Mouse (Mus musculus) hematopoietic stem cell, adult 5-6 weeks (primary cell): ENCODE measurements around the gene Zfp383. TPM values are rescaled to one million over a fixed set of nuclear protein-coding genes. Genes with fewer than 3 reads are reported as not detected.

ENCODE experiments used
- ATAC-seq, 2 experiments: fragments of 125-278 bp in 1 of 2; replicated peaks in 1 of 2; 2 replicates each; pipeline ENCODE4 v1.8.0; 2016 to 2017; ENCODE audit warnings: inconsistent platforms in 2 of 2, mild to moderate bottlenecking in 2 of 2, moderate number of reproducible peaks in 2 of 2, low read depth in 1 of 2, moderate TSS enrichment in 1 of 2; ENCODE audit not compliant: low FRiP score in 2 of 2, poor library complexity in 2 of 2, severe bottlenecking in 2 of 2, insufficient read depth in 1 of 2, low TSS enrichment in 1 of 2
- total RNA-seq: library from RNA; stranded (forward); fragments of 172-1452, 232-1000 nt; gene quantifications from 2 replicates; pipeline ENCODE4 v1.2.3, GENCODE M21; 2017

The Zfp383 gene
- total RNA-seq, 1 experiment from 2014 or later: 4.5 TPM

DNA sequence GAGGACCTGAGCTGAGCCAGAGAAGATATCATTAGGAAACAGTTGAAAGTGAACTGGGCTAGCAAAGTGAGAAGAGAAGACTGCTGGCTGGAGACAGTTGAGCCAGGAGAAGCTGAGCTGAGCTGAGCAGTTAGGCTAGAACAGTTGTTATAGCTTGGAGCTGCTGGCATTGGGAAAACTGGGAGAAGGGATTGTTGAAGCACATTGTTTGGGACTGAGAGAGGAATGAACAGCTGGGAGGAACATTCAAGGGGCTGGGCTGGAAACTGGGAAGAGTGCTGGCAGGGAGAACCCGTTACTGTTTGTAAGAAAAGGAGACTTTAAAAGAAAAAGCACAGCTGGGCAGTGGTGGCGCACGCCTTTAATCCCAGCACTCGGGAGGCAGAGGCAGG lies 10.0 kb downstream of the Zfp383 start:
- ATAC-seq: no peak

DNA sequence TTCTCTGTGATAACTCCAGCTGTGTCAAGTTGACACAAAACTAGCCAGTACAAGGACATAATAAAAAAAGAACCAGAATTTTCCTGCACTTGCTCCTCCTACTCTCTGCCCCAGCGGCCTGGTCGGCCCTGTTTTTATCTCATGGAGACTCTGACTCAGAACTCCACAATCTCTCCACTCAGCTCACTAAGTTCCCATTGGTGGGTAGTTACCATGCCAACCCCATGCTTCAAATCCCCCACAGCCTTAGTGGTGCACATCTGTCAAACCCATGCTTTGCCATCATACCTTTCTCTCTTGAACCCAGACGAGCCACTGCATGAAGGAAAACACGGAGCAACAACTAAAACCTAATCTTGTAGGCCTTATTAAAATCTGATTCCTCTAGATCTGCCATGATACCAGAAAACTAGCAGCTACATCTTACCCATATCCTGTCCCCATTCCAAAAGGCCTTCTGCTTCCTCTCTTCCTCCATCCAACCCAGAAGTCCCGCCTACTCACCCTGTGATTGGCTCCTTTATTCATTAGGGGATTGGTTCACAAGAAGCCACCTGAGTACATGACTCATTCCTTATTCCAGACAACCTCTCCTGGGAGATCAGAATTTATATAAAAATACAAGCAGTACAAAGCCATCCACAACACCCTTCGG lies 13.5 kb downstream of the Zfp383 start:
- no peak for ATAC-seq

DNA sequence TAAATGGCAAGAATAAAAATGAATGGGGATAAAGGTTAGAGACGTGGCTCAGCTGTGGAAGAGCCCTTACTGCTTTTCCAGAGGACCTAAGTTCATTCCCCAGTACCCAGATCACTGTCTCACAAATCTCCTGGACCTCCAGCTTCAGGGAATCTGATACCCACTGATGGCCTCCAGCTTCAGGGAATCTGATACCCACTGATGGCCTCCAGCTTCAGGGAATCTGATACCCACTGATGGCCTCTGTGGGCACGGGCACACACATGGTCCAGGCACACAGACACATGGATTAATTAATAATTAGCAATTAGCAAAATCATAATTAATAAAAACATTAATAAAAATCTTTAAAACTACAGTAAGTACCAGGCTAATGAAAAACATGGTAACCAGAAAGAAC lies 14.8 kb downstream of the Zfp383 start:
- ATAC-seq: no peak

DNA sequence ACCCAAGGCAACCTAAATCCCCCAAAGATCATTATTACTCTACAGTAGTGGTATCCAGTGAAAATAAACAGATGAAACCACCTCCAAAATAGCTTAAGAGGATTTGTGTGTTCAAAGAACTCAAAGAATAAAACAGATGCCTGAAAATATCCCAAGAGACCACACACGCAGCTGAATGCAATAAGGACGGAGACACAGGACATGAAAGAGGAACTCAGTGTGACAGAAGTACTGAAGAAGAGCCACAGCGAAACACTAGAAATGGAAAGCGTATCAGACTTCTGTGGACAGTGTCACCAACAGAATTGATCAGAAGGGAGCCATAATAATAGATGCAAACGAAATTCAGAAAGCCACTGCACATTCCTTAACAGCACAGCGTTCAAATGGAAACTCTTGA lies 30.8 kb downstream of the Zfp383 start:
- no peak for ATAC-seq

DNA sequence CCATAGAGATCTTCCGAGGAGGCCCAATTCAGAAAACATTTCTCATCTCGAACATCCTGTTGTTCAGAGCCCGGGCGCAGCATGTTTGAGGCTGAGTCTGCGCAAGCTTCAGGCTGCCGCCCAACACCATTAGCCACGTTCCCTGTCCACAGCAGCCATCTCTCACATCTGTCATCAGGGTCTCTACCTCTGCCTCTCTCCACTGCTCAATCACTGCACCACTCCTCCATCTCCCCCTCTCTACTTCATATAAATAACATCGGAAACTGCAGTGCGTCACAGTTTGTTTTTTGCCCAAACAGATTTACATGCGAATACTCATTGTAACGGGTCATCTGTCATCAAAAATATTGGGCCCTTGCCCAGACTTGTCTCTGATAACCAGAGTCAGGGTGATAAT lies 33.0 kb downstream of the Zfp383 start:
- ATAC-seq: no peak

DNA sequence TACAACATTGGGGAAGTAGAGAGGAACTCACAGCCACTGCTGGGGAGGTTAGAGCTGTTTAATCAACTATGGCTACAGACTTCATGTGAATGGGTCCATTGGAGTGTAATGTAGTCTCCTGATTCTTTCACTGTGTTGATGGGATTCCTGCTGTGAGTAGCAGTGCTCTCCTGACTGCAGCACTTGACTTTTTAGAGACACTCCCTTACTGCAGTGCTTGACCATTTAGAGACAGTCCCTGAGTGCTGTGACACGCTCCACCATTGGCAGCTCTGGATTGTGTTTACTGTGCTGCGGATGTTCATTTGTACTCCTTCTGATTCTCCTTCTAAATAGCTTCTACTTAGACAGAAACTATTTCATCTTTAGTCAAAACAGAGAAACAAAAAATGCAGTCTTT lies 34.7 kb downstream of the Zfp383 start:
- no peak for ATAC-seq

DNA sequence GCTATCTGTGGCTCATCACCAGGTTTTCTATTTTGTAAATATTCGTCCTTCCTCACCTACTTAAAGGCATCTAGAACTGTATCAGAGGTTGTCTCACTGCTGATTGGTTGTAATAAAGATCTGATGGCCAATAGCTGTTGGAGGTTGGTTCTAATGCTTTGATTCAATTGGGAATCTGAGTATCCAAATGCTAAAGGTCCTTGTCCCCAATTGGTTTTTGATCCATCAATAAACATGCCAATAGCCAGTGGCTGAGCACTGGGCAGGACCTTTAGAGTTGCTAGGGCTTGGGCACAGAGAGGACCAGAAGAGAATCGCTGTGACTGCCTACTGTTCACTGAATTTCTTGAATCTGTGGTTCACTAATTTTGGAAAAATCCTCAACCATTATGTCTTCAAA lies 35.7 kb downstream of the Zfp383 start:
- ATAC-seq: no peak

DNA sequence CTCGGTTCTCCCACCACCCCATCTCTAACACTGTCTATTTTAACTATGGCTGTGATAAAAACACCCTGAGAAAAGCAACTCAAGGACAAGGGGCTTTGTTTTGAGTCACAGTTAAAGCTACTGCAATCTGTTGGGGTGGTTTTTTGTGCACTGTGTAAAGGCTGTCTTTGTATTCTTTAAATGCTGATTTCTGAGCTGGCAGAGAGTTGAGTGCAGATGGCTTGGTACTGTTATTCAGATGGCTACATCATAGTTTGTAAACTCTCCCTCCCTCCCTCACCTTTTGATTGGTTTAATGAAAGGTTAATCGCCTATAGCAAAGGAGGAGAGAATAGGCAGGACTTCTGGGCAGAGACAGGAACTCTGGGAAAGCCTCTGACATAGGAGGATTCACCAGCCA lies 36.2 kb downstream of the Zfp383 start:
- no peak for ATAC-seq

DNA sequence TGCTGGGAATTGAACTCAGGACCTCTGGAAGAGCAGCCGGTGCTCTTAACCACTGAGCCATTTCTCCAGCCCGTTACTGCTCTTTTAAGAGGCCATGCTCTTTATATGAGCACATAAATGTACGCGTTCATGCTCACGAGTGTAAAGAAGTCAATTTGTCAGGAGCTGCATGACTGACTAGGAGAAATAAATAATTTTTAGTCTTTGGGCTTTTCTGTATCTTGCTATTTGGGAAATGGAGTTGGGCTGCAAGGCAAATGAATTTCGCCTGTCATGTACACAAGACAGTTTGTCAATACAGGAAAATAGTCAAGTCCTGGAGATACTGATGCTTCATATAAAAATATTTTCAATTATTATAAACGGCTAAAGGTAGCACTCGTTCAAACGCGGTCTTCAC lies 45.1 kb downstream of the Zfp383 start:
- no peak for ATAC-seq

DNA sequence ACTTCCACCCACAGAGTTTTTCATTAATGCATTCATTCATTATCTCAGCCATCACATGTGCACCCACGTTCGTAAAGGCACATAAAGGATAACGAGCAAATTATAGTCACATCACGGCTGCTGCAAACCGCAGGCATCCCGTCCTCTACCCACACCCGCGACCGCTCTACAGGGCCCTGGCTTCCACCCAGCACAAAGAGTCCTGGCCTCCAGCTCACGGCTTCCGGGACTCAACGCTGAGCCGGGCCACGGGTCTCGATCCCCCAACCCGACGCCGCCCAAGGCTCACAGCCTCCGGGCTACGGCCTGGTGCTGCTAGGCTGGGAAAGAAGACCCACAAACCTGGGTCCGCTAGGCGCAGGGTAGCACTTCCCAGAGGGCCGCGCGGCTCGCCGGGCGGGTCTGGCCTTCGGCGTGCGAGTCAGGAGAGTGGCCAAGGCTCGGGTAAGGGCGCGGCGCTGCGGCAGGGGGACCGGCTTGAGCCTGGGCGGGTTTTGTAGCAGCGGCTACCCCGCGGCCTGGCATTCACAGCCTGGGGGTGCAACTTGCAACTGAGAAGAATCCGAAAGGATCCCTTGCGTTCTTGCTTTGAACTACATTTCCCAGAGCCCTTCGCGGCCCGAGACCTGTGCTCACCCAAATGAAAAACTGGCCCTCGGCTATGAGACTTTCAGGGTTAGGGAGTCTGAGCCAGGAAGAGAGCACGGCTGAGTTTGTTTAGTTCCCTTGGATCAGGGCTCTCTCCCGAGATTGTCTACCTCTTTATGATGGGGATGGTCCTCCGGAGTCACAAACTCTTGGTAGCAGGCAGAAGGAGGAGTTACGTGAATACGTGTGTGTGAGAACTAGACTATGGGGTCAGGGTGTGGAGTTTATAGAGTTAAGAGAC lies 45.7 kb downstream of the Zfp383 start, which contains the start of gene Zfp74:
TSS of gene Zfp74 (minus strand) at position 577 of the 889 bp plus-strand sequence.
- ATAC-seq: peak; percentile 84 to 86

DNA sequence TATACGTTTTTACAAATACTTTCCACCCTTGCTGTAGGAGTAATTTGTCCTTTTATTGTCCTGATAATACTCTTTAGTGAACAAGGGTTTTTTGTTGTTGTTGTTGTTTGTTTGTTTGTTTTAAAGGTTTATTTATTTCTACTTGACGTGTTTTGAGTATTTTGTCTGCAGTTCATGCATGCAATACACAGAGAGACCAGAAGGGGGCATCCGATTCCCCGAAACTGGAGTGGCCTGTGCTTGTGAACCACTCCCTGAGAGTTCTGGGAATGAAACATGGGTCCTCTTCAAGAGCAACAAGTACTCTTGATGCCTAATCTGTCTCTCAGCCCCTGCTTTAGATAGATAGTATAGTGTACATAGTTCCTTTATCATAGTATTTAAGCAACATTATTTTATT lies 46.7 kb downstream of the Zfp383 start:
- peak in 1 of 2 experiments; percentile 35; a peak in 2 of 4 replicates for ATAC-seq

DNA sequence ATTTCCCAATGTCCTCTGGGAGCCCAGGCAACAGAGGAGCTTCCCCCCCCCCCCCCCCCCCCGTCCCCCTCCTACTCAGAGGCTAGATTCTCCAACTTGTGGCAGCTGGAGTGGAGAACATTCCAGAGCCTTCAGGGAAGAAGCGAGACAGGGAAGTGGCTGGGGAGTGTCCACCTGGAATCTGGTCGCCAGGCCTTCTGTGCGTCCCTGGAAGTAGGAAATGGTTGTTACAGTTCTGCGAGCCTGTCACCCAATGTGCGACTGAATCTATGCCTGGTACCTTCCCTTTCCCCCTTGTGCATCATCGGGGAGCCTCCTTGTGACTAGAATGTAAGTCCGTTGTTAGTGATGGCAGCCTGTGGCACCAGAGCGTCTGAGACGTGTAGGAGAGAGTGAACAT lies 48.2 kb downstream of the Zfp383 start:
- ATAC-seq: no peak

DNA sequence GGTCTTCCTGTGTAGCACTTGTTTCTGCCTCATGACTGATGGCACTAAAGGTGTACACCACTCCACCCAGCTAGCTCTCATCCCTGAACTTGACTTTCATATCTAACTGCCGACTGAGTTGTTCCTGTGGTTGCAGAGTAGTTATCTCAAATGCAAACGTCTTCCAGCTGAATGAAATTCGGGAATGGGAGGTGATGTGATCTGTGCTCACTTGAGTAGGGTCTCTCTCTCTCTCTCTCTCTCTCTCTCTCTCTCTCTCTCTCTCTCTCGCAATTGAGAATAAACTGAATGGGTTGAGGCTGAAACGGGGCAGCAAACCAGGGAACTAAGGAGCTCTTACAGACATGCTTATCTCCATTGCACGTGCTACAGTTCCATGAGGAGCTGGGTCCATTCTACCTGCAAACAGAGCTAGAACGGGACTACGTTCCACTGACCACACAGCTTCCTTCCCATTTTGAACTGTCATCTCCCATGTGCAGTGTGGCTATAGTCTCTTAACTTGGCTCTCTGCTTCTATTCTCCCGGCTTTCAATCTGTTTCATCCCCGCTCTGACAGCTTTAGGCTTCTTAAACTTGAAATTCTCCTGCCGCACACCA lies 50.2 kb downstream of the Zfp383 start:
- no peak for ATAC-seq

DNA sequence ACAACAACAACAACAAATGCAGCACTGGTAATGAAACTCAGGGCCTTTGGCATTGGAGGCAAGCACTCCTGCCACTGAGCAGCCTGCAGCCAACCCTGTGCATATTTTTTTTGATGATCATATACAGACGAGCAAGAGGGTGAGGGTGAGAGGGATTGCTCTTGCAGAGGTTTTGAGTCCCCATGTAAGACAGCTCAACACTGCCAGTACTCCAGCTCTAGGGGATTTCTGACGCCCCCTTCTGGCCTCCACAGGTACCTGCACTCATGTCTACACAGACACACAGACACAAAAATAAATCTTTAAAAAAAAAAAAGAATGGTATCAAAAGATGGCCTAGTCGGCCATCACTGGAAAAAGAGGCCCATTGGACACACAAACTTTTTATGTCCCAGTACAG lies 51.0 kb downstream of the Zfp383 start:
- ATAC-seq: no peak

DNA sequence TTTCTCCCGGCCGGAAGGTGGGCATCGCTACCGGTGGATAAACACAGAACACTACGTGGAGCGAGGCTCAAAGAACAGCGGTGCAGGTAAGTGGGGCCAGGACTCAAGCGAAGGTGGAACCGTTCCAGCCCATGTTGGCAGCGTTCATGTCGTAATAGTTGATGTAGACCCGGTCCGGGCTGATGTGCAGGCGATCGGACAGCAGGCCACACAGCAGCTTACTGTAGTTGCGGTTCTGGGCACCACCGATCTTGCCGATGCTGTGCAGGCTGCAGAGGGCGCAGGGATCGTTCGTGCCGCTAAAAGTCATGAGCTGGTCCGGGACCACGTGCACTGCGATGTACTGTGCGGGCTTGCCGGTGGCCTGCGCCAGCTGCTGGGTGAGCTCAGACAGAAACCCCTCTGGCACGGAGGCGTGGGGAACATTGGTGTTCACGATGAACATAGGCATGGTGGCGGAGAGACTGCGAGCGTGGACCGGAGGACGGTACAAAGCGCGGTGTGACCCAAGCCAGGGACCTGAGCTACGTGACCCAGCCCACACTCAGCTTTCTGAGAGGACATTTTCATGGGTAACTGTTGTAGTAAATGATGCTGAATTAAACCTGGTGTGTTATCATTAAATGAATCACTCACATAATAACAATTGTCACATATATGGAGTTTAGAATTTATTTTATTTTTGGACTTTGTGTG lies 57.2 kb downstream of the Zfp383 start:
- peak in 1 of 2 experiments; percentile 64; a peak in 2 of 4 replicates for ATAC-seq
